Mouse (Mus musculus): ENCODE data around the gene Hpgds. TPM values are rescaled to one million over a fixed set of nuclear protein-coding genes. Genes with fewer than 3 reads are reported as not detected.

Hpgds gene
- polyA plus RNA-seq, 1 experiment = 4.2 TPM

DNA sequence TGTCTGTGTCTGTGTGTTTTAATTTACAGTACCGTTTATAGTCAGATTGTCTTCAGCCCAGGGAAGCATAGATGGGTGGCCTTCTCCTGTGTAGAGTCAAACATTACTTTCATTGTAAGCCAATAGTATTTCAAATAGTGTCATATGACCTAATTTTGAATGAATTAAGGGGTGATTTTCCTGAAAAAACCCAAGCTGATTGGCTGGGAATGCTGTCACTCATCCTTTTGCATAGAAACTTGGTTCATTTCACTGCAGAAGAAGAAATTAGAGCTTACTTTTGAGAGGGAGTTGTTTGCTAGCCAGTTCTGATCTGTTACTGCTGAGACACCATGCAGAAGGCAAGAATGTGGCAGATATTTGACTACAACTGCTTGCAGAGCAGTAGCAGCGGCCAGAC, 69.5 kb downstream of the Hpgds start:
- no peak for DNase-seq
- Histone ChIP-seq H3K4me1 (replicated peaks; ENCODE audit: control insufficient read depth, insufficient read depth, low read length) (no peaks in the 10 kb centered on the region), H3K27ac (ENCODE audit: control insufficient read depth, insufficient read depth, low read length) (no peak overlapping the region), H3K36me3 (ENCODE audit: control insufficient read depth, insufficient read depth, low read length) (peaks cover 44% of the 10 kb centered on the region), H3K27me3 (ENCODE audit: control insufficient read depth, insufficient read depth, low read length) (no peaks in the 10 kb centered on the region), H3K4me3 (ENCODE audit: control insufficient read depth, insufficient read depth, low read length) (no peak overlapping the region)
- TF ChIP-seq POLR2A (IDR thresholded peaks at IDR 0.05; ENCODE audit: control insufficient read depth, extremely low read depth, insufficient read depth, low read length, poor library complexity) (no peak), CTCF (IDR thresholded peaks at IDR 0.05; ENCODE audit: borderline replicate concordance, control insufficient read depth, extremely low read depth, insufficient read depth, low read length, poor library complexity) (no peak)
- 97% methylated on average over 2 of the region's 2 CpGs for WGBS

Other genes starting within 250 kb of the Hpgds start
- 28.2 and 33.3 TPM in 2 replicates for gene Smarcad1, start 102.3 kb downstream of the Hpgds start, polyA plus RNA-seq (2012; rRNA removed)
- gene C130060K24Rik, start 236.2 kb upstream of the Hpgds start, polyA plus RNA-seq (2012; rRNA removed) = not detected in 2 replicates

Measured in thymus, adult 2 months (tissue).